Mouse (Mus musculus) right cerebral cortex, postnatal 25 days (tissue): ENCODE measurements around the gene Pdk2.
A peak's percentile ranks its signal among the peaks of the same experiment; 100 is the strongest.
"Not testable (repeated sequence)": the region's sequence is repeated elsewhere in the genome, so short reads cannot be mapped to it uniquely, and the experiment has no call there.

Source experiments
- DNase-seq: peaks from one replicate; pipeline ENCODE4 v3.0.0; 2022

Gene Pdk2

DNA sequence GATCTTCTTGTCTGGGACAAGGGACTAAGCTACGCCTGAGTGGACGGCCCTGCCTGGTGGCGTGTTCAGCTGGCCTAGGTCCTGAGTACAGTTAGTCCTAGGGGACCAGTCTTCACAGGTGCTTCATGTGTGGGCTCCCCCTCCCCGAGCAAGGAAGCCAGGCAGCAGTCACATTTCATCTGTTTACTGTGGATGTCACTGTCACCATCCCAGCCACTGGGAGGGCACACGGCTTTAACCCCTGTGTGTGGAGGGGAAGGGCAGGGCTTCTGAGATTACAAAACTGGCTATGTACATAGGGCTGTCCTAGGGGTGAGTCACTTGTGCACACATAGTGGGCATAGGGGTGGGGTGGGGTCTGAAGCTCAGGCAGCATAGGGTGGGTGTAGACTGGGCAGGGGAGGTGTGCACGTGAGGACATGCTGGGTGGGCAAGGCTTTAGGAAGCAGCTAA is 15.0 kb downstream of the Pdk2 start:
- DNase-seq, result no peak

DNA sequence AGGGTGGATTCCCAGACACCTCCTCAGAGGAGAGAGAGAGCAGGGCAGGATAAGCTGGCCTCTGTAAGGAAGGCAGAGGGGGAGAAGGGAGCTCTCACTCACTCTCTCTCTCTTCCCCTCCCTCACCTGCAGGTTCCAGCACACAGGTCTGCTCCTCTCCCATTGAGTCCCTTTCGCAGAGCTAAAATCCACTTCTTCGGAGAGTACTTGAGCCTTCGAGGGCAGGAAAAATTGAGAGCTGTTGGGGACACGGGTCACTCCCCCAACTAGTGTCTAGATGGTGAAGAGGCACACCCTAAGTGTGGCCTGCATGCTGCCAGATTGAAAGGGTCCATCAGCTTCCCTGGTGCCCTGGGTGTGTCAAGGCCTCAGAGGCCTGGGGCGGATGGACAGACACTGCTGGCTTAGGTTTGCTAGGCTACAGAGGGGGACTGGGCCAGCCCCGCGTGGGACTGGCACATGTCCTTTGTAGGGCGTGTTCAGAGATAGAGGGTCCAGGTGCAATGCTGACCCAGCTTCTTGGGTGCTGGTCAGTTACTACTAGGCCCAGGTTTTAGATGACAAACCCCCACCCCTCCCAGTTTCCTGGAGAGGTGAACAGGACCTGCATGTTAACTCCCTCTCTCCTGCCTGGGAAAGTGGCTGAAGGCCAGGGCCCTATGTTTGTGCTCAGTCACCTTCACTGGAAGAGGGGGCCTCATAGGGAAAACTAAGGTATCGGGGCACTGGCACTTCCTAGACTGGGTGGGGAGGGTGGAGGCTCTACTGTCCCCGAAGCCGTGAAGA is 15.7 kb downstream of the Pdk2 start:
- DNase-seq, result no peak

- no peak for DNase-seq
Measured at GRCm38 (mm10) chr11:95024439-95025184, 16.5 kb downstream of the Pdk2 start.

DNA sequence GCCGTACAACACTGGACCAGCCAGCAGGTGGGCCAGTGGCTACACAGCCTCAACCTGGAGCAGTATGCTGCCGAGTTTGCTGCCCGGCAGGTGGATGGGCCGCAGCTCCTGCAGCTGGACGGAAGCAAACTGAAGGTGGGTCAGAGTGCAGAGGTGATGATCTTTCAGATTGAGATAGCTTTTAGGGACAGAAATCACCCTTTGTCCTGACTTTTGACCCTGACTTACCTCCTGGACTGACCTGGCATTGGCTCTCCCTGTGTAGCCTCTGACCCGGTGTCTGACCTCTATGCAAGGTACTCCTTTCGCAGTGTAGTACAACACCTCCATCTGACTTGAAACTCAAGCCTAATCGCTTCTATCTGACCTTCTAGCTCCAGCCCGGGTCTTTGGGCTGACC is 17.7 kb downstream of the Pdk2 start:
- no peak for DNase-seq

- no peak for DNase-seq
Measured at GRCm38 (mm10) chr11:95022237-95022992, 18.7 kb downstream of the Pdk2 start.

DNA sequence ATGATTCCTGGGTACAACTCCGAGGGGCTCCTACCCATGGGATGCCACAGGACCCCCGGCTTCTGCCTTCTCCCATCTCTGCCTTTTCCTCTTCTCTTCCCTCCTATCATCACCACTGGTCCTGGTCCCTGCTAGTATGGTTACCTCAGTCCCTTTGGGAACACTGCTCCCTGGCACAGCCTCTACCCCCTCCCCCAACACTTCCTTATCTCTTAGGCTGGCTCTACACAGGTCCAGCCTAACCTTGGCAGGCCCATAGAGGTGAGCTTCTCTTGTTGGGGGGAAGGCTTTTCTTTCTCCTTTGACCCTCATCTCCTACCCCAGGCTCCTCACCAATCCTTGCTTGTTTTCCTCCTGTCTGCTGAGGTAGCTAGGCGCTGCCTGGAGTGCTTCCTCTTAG is 25.7 kb downstream of the Pdk2 start:
- DNase-seq, result no peak

- no peak for DNase-seq
Measured at GRCm38 (mm10) chr11:95012487-95012886, 28.7 kb downstream of the Pdk2 start.

DNA sequence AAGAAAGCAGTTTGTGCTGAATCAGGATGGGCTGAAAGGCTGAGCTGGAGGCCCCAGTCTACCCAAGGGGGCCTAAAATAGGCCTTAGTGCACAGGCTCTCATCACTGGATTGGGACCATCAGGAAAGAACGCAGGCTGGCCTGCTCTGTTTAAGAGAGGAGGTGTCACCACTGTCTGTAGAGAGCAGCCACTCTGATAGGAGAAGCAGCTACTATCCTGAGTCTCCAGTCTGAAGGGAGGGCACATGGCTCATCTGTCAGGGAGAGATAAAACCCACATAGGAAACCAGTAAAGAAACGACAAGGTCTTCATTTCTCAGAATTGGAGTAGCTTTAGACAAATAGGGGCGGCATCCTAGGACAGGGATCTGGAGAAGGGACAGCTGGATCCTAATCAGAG is 29.1 kb downstream of the Pdk2 start:
- no peak for DNase-seq

DNA sequence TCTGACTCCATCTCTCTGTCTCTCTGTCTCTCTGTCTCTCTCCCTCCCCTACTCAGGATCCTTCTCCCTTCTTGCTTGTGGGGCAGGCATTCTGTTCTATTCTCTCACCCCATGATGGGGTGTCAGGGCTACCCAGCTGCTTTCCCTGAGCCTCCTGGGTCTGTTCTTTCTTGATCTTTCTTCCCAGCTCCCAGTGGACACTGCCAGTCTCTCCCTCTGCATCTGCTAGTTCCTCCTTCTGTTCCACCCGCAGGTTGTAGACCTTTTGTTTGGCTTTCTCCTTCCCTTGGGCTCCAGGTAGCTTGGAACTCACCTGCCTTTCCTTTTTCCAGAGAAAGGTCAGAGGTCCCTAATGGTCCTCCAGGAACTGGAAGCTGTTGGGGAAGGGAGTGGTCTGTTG is 29.7 kb downstream of the Pdk2 start:
- DNase-seq, result no peak

GRCm38 (mm10) chr11:95010841-95011403 is 30.2 kb downstream of the Pdk2 start:
- not testable (repeated sequence) for DNase-seq

GRCm38 (mm10) chr11:95010141-95010739 is 30.9 kb downstream of the Pdk2 start:
- DNase-seq, result no peak

GRCm38 (mm10) chr11:95009629-95010014 is 31.5 kb downstream of the Pdk2 start, which contains the start of gene Samd14:
Gene Samd14, plus strand, starts transcription at chr11:95009879.
- peak; percentile 60 for DNase-seq

DNA sequence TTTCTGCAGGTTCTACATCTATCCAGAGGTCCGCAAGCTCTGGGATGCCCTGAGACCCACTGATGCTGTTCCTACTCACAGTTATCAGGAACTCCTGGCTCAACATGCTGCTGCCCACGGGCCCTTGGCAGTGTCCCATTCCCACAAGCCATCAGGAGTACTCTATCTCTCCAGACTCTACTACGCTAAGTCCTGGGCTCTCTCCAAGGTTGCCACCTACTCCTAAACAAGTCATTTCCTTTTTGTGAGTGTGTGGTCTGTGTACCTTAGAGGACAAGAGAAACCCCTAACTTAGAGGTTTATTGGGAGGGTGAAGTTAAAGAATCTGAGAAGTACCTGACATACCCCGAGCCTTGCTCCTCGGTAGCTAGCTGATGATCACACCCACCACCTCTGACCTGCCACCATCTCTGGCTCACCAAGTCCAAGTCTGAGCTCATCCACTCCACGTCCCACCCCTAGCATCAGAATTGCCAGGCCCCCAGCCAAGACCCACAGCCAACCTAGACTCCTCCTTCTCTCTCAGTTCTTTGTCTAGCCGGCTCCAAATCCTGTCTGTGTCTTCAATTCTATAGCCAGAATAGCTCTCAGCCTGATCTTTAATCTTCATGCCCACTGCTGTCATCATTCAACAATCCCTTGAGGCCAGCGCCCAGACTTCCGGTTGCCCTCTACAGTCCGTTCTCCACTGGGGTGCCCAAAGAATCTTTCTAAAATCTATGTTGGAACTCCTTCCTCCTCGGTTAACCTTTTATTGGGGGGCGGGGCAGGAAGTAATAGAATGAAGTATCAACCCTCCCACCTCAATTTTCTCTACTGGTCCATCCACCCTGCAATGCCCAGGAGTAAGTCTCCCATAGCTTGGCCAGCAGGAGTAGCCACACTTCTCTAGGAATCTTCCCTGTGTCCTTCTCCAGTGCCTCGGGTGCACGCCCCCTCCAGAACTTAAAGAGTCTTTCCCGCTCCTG is 32.2 kb downstream of the Pdk2 start:
- DNase-seq, result no peak

DNA sequence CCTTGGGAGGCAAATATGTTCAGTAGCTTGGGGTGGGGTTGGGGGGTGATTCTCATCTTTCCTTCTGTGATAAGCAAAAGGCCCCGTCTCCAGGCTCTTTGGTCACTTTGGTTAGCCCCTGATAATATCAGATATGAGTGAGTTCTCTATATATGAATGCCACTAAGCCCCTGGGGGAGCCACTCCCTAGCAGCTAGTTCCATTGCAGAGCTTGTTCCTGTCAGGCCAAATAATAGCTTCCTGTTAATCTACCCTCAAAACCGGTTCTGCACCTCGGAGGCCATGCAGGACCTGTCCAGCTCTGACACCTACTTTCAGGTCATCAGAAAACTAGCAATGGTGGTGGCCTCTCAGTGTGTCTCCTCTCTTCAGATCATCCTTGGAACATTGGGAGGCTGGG is 33.7 kb downstream of the Pdk2 start:
- DNase-seq, result no peak

- DNase-seq, result no peak
Measured at GRCm38 (mm10) chr11:95006525-95007219, 34.5 kb downstream of the Pdk2 start.

GRCm38 (mm10) chr11:95006038-95006437 is 35.1 kb downstream of the Pdk2 start:
- no peak for DNase-seq

DNA sequence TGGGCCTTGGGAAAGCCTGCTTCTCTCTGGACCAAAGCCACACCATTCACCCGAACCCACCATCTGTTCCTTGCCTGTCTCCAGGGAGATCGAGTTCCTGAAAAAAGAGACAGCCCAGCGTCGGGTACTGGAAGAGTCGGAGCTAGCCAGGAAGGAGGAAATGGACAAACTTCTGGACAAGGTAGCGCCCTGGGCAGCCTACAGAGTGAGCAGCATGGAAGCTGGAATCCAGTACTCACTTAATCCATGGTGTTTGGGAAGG is 36.3 kb downstream of the Pdk2 start:
- DNase-seq, result no peak

GRCm38 (mm10) chr11:95004136-95004936 is 36.8 kb downstream of the Pdk2 start:
- no peak for DNase-seq

- no peak for DNase-seq
Measured at GRCm38 (mm10) chr11:95002705-95003104, 38.4 kb downstream of the Pdk2 start.
